Mouse (Mus musculus) large intestine, adult 2 months (tissue): ENCODE data around the gene Sephs2. TPM values are rescaled to one million over a fixed set of nuclear protein-coding genes. Genes with fewer than 3 reads are reported as not detected.

ENCODE experiments used
- polyA plus RNA-seq: library from polyadenylated mRNA; depleted of rRNA; stranded (reverse); fragments of >200 nt; gene quantifications from 2 replicates; pipeline ENCODE4 v1.2.3, GENCODE M21; 2012; rRNA removed

Gene Sephs2
- polyA plus RNA-seq, 1 experiment = 58.1 TPM

Other genes with a start within 250 kb of the Sephs2 start
- 102 and 115 TPM in 2 replicates for gene Maz, start 247.0 kb downstream of the Sephs2 start, polyA plus RNA-seq
- gene Kif22, start 231.6 kb downstream of the Sephs2 start, polyA plus RNA-seq = 18.4 and 19.3 TPM in 2 replicates
- gene Zg16, start 186.7 kb downstream of the Sephs2 start, polyA plus RNA-seq = 7,033 and 9,267 TPM in 2 replicates
- 12.4 and 16.5 TPM in 2 replicates for gene AI467606, start 182.7 kb downstream of the Sephs2 start, polyA plus RNA-seq
- 1.5 TPM in 2 replicates for gene Qprt, start 151.8 kb downstream of the Sephs2 start, polyA plus RNA-seq
- gene Spn, start 136.2 kb downstream of the Sephs2 start, polyA plus RNA-seq = 3.7 and 5.7 TPM in 2 replicates
- gene Cd2bp2, start 78.0 kb downstream of the Sephs2 start, polyA plus RNA-seq = 25.1 and 28.6 TPM in 2 replicates
- 30.0 and 34.2 TPM in 2 replicates for gene Tbc1d10b, start 65.6 kb downstream of the Sephs2 start, polyA plus RNA-seq
- gene Mylpf, start 65.2 kb downstream of the Sephs2 start, polyA plus RNA-seq = 2.5 and 4.1 TPM in 2 replicates
- 5.7 and 7.9 TPM in 2 replicates for gene Zfp553, start 41.0 kb downstream of the Sephs2 start, polyA plus RNA-seq
- 32.4 and 34.6 TPM in 2 replicates for gene Sept1, start 40.9 kb downstream of the Sephs2 start, polyA plus RNA-seq
- gene Zfp771, start 29.8 kb downstream of the Sephs2 start, polyA plus RNA-seq = 25.7 and 34.0 TPM in 2 replicates
- gene Dctpp1, start 13.3 kb downstream of the Sephs2 start, polyA plus RNA-seq = 79.9 and 80.9 TPM in 2 replicates
- gene Itgal, start 22.2 kb upstream of the Sephs2 start, polyA plus RNA-seq = 9.9 and 13.0 TPM in 2 replicates
- gene Zfp768, start 71.5 kb upstream of the Sephs2 start, polyA plus RNA-seq = 19.4 and 28.2 TPM in 2 replicates
- gene Zfp747, start 102.0 kb upstream of the Sephs2 start, polyA plus RNA-seq = 15.0 and 35.0 TPM in 2 replicates
- 6.2 and 9.3 TPM in 2 replicates for gene 9130019O22Rik, start 113.1 kb upstream of the Sephs2 start, polyA plus RNA-seq
- gene E430018J23Rik, start 119.6 kb upstream of the Sephs2 start, polyA plus RNA-seq = 10.2 and 15.5 TPM in 2 replicates
- gene Zfp764, start 132.8 kb upstream of the Sephs2 start, polyA plus RNA-seq = 5.8 and 8.8 TPM in 2 replicates
- 18.1 and 20.5 TPM in 2 replicates for gene Zfp688, start 148.0 kb upstream of the Sephs2 start, polyA plus RNA-seq
- gene Zfp689, start 175.1 kb upstream of the Sephs2 start, polyA plus RNA-seq = 2.1 and 2.5 TPM in 2 replicates
- gene Prr14, start 185.6 kb upstream of the Sephs2 start, polyA plus RNA-seq = 59.8 and 93.6 TPM in 2 replicates
- gene Fbrs, start 205.1 kb upstream of the Sephs2 start, polyA plus RNA-seq = 21.0 and 26.6 TPM in 2 replicates
- gene Srcap, start 237.9 kb upstream of the Sephs2 start, polyA plus RNA-seq = 6.7 and 14.4 TPM in 2 replicates
- gene Gm42715, start 245.5 kb upstream of the Sephs2 start, polyA plus RNA-seq = 12.6 and 14.7 TPM in 2 replicates